Mouse (Mus musculus): Measurements from ENCODE around the gene Gsap.
"Not testable (repeated sequence)": the region's sequence is repeated elsewhere in the genome, so short reads cannot be mapped to it uniquely, and the experiment has no call there.

Gsap gene

DNA sequence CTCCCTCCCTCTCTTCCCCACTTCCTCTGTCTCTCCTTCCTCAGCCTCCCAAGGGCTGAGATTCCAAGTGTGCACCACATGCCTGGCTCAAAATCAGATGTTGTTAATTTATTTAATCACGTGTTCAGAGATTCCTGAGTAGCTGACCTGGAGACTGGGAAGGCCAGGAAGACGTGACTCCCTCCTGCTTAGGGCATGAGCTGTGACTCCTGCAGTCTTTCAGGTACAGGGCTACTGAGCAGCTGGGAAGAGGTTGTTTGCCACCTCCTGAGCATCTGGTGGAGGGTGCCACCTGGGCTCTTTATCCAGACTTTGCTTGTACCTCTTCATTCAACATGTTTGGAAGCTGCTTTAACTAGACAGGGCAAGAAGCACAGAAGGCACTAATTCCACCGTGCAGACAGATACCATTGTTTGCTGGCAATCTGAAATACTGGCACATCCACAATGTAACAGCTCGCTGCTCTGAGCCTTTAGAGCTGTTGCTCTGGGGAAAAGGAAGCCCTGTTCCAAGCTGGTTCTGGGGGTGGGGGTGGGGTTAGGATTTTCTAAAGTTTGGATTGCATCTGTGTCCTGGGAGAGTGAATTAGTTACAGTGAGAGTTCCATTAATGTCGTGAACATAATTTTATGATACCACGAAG, 75.3 kb downstream of the Gsap start:
- DNase-seq (ENCODE audit: low spot score) = no peak

DNA sequence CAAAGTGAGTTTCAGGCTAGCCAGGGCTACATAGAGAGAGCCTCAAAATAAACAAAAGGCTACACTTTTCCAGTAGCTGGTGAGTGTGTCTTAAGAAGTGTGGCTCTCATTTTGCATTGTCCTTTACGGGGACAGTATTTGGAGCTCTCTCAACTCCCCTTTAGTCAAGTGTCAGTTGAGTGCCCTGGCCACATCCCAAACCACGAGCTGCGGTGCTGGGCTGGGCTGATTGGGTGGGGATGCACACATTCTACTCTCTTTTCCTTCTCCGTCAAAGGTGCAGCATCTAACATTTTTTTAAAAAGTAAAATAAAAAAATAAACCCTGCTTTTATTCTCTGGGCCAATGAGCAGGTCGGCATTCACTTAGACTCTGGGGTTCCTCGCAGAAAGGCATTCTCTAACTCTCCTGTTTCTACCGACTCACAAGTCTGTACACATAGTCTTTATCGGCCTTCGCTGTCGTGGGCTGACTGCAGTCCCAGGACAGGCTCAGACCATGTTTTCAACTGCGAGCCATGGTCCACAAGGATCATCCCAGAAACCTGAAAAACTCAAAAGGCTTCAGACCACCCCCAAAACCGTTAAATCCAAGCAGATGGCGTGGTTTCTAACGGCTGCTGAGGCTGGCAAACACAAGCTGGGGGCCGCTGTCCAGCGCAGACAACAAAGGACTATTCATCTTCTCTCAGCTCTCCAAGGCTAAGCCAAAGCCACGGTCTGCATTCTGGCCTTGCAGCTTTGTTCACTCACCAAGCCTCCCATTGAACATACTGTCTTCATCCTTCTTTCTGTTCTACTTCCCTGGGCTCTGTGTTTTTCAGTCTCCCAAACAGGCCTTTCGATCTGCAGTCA, 77.4 kb downstream of the Gsap start:
- DNase-seq (ENCODE audit: low spot score) = no peak

GRCm38 (mm10) chr5:21264352-21265021, 78.4 kb downstream of the Gsap start:
- DNase-seq (ENCODE audit: low spot score) = no peak

DNA sequence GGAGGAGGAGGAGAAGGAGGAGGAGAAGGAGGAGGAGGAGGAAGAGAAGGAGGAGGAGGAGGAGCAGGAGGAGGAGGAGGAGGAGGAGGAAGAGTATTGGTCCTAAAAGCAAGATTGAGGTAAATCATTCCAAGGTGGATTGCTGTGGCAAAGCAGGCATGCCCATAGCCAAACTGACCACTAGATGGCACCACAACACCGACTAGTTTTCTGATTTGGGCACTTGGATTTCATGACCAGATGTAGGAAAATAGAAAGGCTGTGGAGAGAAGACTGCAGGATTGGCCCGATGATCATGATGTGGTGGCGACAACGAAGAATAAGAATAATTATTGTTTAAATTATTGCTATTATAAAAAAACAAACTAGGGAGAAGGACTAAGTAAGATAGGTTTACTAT, 79.0 kb downstream of the Gsap start:
- DNase-seq (ENCODE audit: low spot score) = peak; percentile 57

DNA sequence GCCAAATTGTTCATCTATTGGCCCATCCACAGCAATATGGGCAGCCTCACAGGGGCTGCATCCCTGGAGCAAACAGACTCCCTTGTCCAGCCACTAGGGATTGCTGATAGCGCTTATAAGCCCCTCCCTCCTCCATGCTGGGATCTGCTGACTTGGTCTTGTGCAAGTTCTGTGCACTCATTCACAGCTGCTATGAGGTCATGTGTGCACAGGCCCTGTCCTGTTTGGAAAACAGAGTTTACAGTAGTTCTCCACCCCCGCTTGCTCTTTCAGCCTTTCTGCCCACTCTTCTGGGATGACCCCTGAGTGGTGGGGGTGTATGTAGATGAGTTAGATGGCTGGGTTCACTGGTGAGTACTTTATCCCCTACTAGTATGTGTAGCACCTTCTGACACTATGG, 81.0 kb downstream of the Gsap start:
- DNase-seq (ENCODE audit: low spot score) = no peak

DNA sequence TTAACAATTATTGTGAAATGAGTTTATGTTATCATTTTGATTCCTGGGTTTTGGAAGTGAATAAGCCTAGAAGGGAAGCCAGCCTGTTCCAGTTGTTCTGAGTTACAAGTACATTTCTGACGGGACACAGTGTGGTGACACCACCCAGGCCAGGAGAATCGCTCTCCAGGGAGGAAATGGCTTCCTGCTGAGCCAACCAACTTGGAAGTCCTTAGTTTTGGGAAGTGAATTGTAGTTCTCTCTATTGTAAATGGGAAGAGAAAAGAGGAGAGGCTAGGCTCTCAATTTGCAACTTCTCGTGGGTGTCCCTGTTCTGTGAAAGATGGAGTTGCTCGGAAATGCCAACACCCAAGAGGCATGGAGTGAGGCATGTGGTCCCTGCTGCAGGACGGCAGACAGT, 83.4 kb downstream of the Gsap start:
- DNase-seq (ENCODE audit: low spot score) = no peak

DNA sequence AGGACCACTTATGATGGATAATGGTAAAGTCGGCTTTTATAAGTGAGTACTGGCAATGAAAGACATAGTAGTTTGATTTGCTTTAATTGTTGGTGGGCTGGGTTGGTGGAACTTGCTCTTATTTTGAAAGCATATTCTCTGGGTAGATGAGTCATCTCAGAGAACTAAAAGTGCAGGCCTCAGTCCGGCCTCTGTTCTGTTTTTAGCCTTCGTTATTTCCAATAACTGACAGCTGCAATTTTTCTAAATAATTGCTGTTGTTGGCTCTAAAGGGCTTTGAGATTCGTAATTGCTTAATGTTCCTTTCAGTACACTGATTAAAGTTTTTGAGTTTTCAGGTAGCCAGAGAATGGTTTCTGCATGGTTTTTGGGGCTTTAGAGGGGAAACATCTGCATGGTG, 84.7 kb downstream of the Gsap start:
- DNase-seq (ENCODE audit: low spot score) = no peak

DNA sequence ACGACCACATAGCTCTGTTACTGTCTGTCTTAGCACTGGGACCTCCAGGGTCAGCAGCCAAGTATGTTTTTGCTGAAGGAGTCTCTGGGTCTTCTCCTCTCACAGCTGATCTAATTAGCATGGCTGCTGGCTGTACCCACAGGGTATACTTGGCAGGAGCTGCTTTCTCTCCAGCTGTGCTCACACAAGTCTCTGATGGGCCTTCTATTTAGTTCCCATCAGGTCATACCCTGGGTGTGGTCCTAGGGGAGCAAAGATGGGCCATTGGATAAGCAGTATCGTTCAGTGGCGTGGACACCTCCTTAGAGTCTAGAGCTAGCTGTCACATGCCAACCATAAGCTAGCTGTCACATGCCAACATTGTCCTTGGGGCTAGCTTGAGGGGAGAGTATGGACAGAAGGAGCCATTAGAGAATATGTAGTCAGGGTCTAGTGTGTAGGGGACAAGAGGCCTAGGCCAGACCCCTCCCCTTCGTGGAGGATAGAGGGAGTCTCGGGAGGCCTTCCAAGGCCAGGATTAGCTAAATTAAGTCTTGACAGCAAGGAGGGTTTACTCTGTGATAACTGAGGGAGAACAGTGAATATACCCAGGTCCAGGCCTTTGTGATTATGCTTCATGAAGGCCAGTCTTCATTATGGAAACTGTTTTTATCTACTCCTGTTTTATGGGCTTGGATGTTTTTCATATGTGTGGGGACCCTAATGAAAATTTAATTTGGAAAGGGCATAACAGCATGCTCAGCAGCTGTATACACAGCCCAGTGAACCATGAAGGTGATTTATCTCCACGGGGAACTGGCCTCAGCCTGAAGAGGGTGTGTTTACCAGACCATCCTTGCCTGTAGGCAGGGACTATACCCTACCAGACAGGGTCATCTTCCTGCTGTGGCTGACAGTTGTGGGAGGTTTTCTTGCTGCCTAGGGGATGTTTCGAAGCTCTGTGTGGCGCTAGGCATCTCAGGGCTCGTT, 85.6 kb downstream of the Gsap start:
- no peak for DNase-seq (ENCODE audit: low spot score)

DNA sequence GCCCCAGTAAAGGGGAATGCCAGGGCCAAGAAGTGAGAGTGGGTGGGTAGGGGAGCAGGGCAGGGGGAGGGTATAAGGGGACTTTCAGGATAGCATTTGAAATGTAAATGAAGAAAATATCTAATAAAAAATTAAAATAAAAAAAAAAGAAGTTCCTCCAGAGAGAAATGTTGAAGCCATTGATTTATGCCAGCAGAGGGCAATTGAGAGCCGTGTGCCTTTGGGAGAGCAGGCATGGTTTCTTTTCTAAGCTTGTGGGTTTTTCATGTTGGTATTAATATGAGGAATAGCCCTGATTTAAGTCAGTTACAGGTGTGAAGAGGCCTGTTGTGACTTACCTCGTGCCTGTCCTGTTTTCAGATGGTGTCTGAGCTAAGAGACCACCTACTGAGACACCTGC, 91.6 kb downstream of the Gsap start:
- not testable (repeated sequence) for DNase-seq (ENCODE audit: low spot score)

- DNase-seq (ENCODE audit: low spot score) = no peak
Measured at GRCm38 (mm10) chr5:21283356-21284062, 97.5 kb downstream of the Gsap start.

GRCm38 (mm10) chr5:21288658-21289435, 102.8 kb downstream of the Gsap start:
- no peak for DNase-seq (ENCODE audit: low spot score)

- DNase-seq (ENCODE audit: low spot score) = no peak
Measured at GRCm38 (mm10) chr5:21290594-21290993, 104.5 kb downstream of the Gsap start.

DNA sequence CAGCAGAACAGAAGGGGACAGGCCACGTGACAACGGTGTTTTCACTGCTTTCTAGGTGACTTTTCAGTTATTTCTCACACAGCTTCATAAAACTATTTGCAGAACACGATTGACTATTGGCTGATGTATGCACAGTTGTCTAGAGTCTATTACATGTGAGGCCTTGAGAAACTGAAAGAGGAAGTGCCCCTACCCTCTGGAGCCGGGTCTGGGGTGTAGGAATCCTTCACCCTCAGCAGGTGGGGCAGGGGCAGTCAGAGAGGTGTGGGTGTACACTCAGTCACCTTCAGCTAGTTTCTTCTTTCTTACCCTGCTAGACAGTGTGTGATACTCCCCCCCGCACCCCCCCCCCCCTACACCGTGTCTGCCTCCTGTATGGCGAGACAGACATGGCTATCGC, 109.6 kb downstream of the Gsap start:
- no peak for DNase-seq (ENCODE audit: low spot score)

GRCm38 (mm10) chr5:21299076-21299755, 113.2 kb downstream of the Gsap start:
- no peak for DNase-seq (ENCODE audit: low spot score)

GRCm38 (mm10) chr5:21300058-21300457, 114.0 kb downstream of the Gsap start:
- no peak for DNase-seq (ENCODE audit: low spot score)

DNA sequence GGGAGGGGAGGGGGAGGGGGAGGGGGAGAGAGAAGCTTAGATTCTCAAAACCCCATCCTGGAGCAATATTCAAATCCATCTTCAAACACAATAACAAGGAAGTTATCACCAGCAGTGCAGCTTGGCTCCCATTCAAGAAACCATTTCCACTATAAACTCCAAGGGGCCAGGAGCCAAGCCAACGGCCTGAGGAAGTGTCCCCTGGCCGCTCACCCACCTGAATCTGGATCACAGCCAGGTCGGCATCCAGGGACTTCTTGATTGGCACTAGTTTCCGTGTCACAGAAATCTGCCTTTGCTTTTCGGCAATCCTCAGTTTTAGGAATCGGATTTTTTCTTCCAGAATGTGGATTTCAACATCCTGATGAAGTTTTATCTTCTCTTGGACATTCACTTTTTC, 115.0 kb downstream of the Gsap start:
- DNase-seq (ENCODE audit: low spot score) = no peak

GRCm38 (mm10) chr5:21307165-21307564, 121.1 kb downstream of the Gsap start:
- no peak for DNase-seq (ENCODE audit: low spot score)

- DNase-seq (ENCODE audit: low spot score) = no peak
Measured at GRCm38 (mm10) chr5:21314696-21315095, 128.6 kb downstream of the Gsap start.

- DNase-seq (ENCODE audit: low spot score) = no peak
Measured at GRCm38 (mm10) chr5:21320138-21320537, 134.1 kb downstream of the Gsap start.

- DNase-seq (ENCODE audit: low spot score) = peak; percentile 31
Measured at GRCm38 (mm10) chr5:21326494-21326893, 140.4 kb downstream of the Gsap start.

Measured in c-Kit-positive CD71-positive TER-119-positive erythroid progenitor cells, embryonic 14.5 days (primary cell).